Mouse (Mus musculus): ENCODE measurements around the gene Zfp740. TPM values are rescaled to one million over a fixed set of nuclear protein-coding genes. Genes with fewer than 3 reads are reported as not detected.
A peak's percentile ranks its signal among the peaks of the same experiment; 100 is the strongest.

Zfp740 gene
- polyA plus RNA-seq, 1 experiment from 2014 or later = 50.1 TPM

GRCm38 (mm10) chr15:102177417-102177816, 25.6 kb upstream of the Zfp740 start:
- WGBS = 85% methylated on average over 8 of the region's 8 CpGs
- Histone ChIP-seq H3K4me3 (no peak overlapping the region), H3K27ac (no peak overlapping the region), H3K36me3 (peaks cover 16% of the 10 kb centered on the region), H3K9me3 (no peaks in the 10 kb centered on the region), H3K27me3 (ENCODE audit: insufficient read depth, poor library complexity, severe bottlenecking) (no peaks in the 10 kb centered on the region), H3K4me1 (no peaks in the 10 kb centered on the region)
- no peak for DNase-seq (ENCODE audit: low spot score)

DNA sequence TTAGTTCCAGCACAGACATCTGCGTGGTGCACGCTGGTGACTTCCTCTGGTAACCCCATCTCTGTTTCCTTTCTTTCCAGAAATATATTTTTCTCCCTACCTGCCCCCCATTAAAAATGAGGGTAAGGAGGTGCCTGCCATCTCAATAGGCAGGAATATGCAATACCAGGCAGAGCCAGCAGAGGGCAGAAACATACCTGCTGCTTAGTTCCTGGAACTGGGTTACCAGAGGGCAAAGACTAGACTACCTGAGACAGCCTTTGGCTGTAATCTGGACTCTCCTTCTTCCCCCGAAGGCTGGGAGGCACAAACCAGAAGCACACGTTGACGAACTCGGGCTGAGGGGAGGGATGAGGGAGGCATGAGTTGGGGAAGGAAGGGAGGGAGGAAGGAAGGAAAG, 24.8 kb upstream of the Zfp740 start:
- Histone ChIP-seq H3K27ac (no peak overlapping the region), H3K27me3 (ENCODE audit: insufficient read depth, poor library complexity, severe bottlenecking) (no peaks in the 10 kb centered on the region), H3K4me3 (no peak overlapping the region), H3K4me1 (no peaks in the 10 kb centered on the region), H3K36me3 (peaks cover 16% of the 10 kb centered on the region), H3K9me3 (no peaks in the 10 kb centered on the region)
- no peak for DNase-seq (ENCODE audit: low spot score)
- 22% methylated on average over 6 of the region's 6 CpGs for WGBS

DNA sequence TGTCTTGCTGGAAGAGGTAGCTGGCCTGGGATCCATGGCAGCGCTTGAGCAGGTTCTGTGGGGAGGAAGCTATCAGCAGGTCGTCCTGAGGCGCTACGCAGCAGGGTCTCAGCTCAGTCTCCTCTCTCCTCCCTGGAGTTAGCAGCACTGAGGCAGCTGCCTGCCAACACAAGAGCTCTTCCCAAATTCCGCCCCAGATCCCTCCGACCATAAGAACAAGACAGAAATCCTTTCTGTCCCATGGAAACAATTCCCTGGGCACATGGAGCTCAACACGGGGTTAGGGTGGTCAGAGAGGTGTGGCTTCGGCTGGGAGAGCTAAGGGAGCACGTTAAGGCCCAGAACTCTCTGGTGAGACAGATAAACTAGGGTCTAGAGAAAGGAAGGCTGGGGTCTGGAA, 23.9 kb upstream of the Zfp740 start:
- H3K27me3 ChIP-seq (ENCODE audit: insufficient read depth, poor library complexity, severe bottlenecking) = no peaks in the 10 kb centered on the region
- no peaks in the 10 kb centered on the region for H3K4me1 ChIP-seq
- no peak for DNase-seq (ENCODE audit: low spot score)
- H3K36me3 ChIP-seq = peaks cover 22% of the 10 kb centered on the region
- no peak overlapping the region for H3K4me3 ChIP-seq
- 74% methylated on average over 9 of the region's 9 CpGs for WGBS
- no peak overlapping the region for H3K27ac ChIP-seq
- no peaks in the 10 kb centered on the region for H3K9me3 ChIP-seq

DNA sequence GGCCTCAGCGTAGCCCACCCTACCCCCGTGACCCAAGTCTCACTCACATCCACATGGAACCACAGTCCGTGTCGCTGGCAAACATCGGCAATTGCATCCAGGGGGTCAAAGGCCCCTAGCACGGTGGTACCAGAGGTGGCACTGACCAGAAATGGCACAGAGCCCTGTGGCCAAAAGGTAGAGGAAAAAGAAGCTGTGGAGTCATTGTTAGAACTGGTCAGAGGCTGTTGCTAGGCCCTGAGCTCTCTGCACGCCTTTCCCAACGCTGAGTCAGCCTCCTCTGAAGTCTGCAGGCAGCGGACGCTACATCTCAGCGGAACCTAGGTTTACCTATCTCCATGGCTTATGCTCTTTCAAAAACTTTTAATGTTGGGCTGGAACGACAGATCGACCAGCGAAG, 23.1 kb upstream of the Zfp740 start:
- no peak for DNase-seq (ENCODE audit: low spot score)
- H3K4me3 ChIP-seq = no peak overlapping the region
- H3K27ac ChIP-seq = no peak overlapping the region
- H3K36me3 ChIP-seq = peaks cover 30% of the 10 kb centered on the region
- H3K27me3 ChIP-seq (ENCODE audit: insufficient read depth, poor library complexity, severe bottlenecking) = no peaks in the 10 kb centered on the region
- no peaks in the 10 kb centered on the region for H3K4me1 ChIP-seq
- WGBS = 88% methylated on average over 14 of the region's 14 CpGs
- H3K9me3 ChIP-seq = no peaks in the 10 kb centered on the region

- Histone ChIP-seq H3K27ac (no peak overlapping the region), H3K36me3 (peaks cover 48% of the 10 kb centered on the region), H3K27me3 (ENCODE audit: insufficient read depth, poor library complexity, severe bottlenecking) (no peaks in the 10 kb centered on the region), H3K4me3 (no peak overlapping the region), H3K4me1 (peaks cover 14% of the 10 kb centered on the region), H3K9me3 (no peaks in the 10 kb centered on the region)
- DNase-seq (ENCODE audit: low spot score) = no peak
- 75% methylated on average over 3 of the region's 3 CpGs for WGBS
Observed at GRCm38 (mm10) chr15:102183076-102183475, 20.0 kb upstream of the Zfp740 start.

GRCm38 (mm10) chr15:102186239-102186638, 16.8 kb upstream of the Zfp740 start:
- H3K9me3 ChIP-seq = no peaks in the 10 kb centered on the region
- H3K36me3 ChIP-seq = peaks cover 38% of the 10 kb centered on the region

DNA sequence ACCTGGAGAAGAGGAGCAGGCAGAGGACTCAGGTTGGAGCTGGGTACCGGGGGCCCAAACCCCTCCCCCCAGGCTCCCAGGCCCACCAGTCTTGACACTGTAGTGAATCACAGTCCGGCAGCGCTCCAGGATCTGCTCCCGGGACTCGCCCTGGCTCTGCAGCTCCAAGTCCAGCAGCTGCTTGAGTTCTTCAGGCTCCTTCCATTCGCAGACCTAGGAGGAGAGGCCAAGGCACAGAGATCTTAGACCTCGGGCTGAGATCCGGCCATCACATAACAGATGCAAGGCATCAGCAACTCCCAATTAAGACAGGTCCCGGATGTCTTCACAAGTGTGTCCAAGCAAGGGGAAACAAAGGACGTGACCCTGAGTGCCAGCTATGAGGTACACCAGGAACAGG, 15.0 kb upstream of the Zfp740 start:
- no peaks in the 10 kb centered on the region for H3K9me3 ChIP-seq
- peaks cover 5% of the 10 kb centered on the region; the same call in 1 of the 2 replicates for H3K27me3 ChIP-seq (ENCODE audit: insufficient read depth, poor library complexity, severe bottlenecking)
- DNase-seq (ENCODE audit: low spot score) = no peak
- peak overlapping the region; percentile 32; the same call in 1 of the 2 replicates for H3K27ac ChIP-seq
- no peak overlapping the region for H3K4me3 ChIP-seq
- H3K4me1 ChIP-seq = peaks cover 43% of the 10 kb centered on the region
- H3K36me3 ChIP-seq = peaks cover 38% of the 10 kb centered on the region
- WGBS = 86% methylated on average over 10 of the region's 10 CpGs

More at GRCm38 (mm10) chr15:102186239-102186638, 16.8 kb upstream of the Zfp740 start:
- peaks cover 5% of the 10 kb centered on the region; the same call in 1 of the 2 replicates for H3K27me3 ChIP-seq (ENCODE audit: insufficient read depth, poor library complexity, severe bottlenecking)
- DNase-seq (ENCODE audit: low spot score) = no peak
- no peak overlapping the region for H3K4me3 ChIP-seq
- 81% methylated on average over 11 of the region's 11 CpGs for WGBS
- no peak overlapping the region for H3K27ac ChIP-seq
- peaks cover 26% of the 10 kb centered on the region for H3K4me1 ChIP-seq

- H3K4me1 ChIP-seq = peaks cover 43% of the 10 kb centered on the region
- H3K27ac ChIP-seq = no peak overlapping the region
Observed at GRCm38 (mm10) chr15:102188883-102189282, 14.2 kb upstream of the Zfp740 start.

DNA sequence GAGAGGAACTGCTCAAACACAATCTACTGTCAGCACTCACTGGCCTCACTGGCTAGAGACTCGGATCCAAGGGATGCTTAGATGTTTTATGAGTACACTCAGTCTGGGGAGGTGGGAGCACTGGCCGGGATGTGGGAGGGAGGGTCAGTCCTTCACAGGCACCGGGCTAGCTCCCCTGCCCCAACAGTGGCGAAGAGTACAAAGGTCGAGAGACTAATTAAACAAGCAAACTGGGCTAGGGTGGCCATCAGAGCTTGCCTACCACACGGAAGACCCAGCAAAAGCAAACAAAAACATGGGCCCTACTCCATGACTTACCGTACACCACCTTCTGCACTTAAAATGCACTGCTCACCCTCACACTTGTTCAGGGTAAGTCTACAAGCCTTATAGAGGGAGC, 11.3 kb upstream of the Zfp740 start:
- Histone ChIP-seq H3K4me1 (peaks cover 40% of the 10 kb centered on the region), H3K27ac (no peak overlapping the region)
- 69% methylated on average over 7 of the region's 7 CpGs for WGBS

More at GRCm38 (mm10) chr15:102188883-102189282, 14.2 kb upstream of the Zfp740 start:
- H3K27me3 ChIP-seq (ENCODE audit: insufficient read depth, poor library complexity, severe bottlenecking) = peaks cover 5% of the 10 kb centered on the region; the same call in 1 of the 2 replicates
- 68% methylated on average over 6 of the region's 6 CpGs for WGBS
- H3K9me3 ChIP-seq = no peaks in the 10 kb centered on the region
- H3K36me3 ChIP-seq = peaks cover 34% of the 10 kb centered on the region
- H3K4me3 ChIP-seq = no peak overlapping the region
- DNase-seq (ENCODE audit: low spot score) = no peak

GRCm38 (mm10) chr15:102192271-102192812, 10.7 kb upstream of the Zfp740 start:
- Histone ChIP-seq H3K27ac (no peak overlapping the region; the same call in 1 of the 2 replicates), H3K4me3 (no peak overlapping the region), H3K9me3 (no peaks in the 10 kb centered on the region), H3K36me3 (peaks cover 5% of the 10 kb centered on the region; the same call in 1 of the 2 replicates), H3K27me3 (ENCODE audit: insufficient read depth, poor library complexity, severe bottlenecking) (peaks cover 5% of the 10 kb centered on the region; the same call in 1 of the 2 replicates), H3K4me1 (peaks cover 34% of the 10 kb centered on the region)
- DNase-seq (ENCODE audit: low spot score) = no peak
- WGBS = 51% methylated on average over 7 of the region's 7 CpGs

More for the DNA sequence above, 11.3 kb upstream of the Zfp740 start:
- Histone ChIP-seq H3K9me3 (no peaks in the 10 kb centered on the region), H3K4me3 (no peak overlapping the region), H3K27me3 (ENCODE audit: insufficient read depth, poor library complexity, severe bottlenecking) (peaks cover 5% of the 10 kb centered on the region; the same call in 1 of the 2 replicates), H3K36me3 (peaks cover 10% of the 10 kb centered on the region; the same call in 1 of the 2 replicates)
- DNase-seq (ENCODE audit: low spot score) = no peak

- Histone ChIP-seq H3K9me3 (no peaks in the 10 kb centered on the region), H3K27me3 (ENCODE audit: insufficient read depth, poor library complexity, severe bottlenecking) (peaks cover 5% of the 10 kb centered on the region; the same call in 1 of the 2 replicates), H3K27ac (no peak overlapping the region), H3K4me1 (peaks cover 31% of the 10 kb centered on the region), H3K36me3 (peaks cover 3% of the 10 kb centered on the region), H3K4me3 (no peak overlapping the region)
- WGBS = 29% methylated on average over 5 of the region's 5 CpGs
- no peak for DNase-seq (ENCODE audit: low spot score)
Observed at GRCm38 (mm10) chr15:102192820-102193386, 10.1 kb upstream of the Zfp740 start.

DNA sequence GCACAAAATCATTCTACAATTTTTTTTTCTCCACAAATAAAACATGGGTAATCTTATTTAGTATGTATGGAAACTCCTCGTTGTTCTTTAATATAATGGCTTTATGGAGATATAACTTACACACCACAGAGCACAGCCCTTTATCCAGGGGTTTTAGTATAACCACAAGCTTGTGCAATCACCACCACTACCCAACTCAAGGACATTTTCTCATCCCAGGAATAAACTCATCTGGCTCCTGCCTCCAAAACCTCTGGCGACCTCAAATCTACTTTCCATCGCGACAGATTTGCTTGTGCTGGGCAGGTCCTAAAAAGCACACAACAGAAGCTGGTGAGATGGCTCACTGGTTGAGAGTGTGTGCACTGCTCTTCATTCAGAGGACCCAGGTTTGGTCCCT, 9.4 kb upstream of the Zfp740 start:
- H3K36me3 ChIP-seq = no peaks in the 10 kb centered on the region; the same call in 1 of the 2 replicates
- H3K4me1 ChIP-seq = peaks cover 23% of the 10 kb centered on the region
- no peak for DNase-seq (ENCODE audit: low spot score)
- H3K27ac ChIP-seq = no peak overlapping the region
- no peaks in the 10 kb centered on the region for H3K9me3 ChIP-seq
- H3K4me3 ChIP-seq = no peak overlapping the region
- WGBS = 88% methylated on average over 4 of the region's 4 CpGs
- peaks cover 1% of the 10 kb centered on the region; the same call in 1 of the 2 replicates for H3K27me3 ChIP-seq (ENCODE audit: insufficient read depth, poor library complexity, severe bottlenecking)

GRCm38 (mm10) chr15:102194439-102194838, 8.6 kb upstream of the Zfp740 start:
- no peak for DNase-seq (ENCODE audit: low spot score)
- Histone ChIP-seq H3K9me3 (no peaks in the 10 kb centered on the region), H3K4me1 (peaks cover 19% of the 10 kb centered on the region), H3K27ac (no peak overlapping the region), H3K36me3 (no peaks in the 10 kb centered on the region; the same call in 1 of the 2 replicates), H3K4me3 (no peak overlapping the region), H3K27me3 (ENCODE audit: insufficient read depth, poor library complexity, severe bottlenecking) (no peaks in the 10 kb centered on the region)
- 85% methylated on average over 4 of the region's 4 CpGs for WGBS
